Mouse (Mus musculus): ENCODE results near the gene Nmt2. TPM values are rescaled to one million over a fixed set of nuclear protein-coding genes. Genes with fewer than 3 reads are reported as not detected.

Nmt2 gene
- polyA plus RNA-seq, 1 experiment: 1.2 TPM

DNA sequence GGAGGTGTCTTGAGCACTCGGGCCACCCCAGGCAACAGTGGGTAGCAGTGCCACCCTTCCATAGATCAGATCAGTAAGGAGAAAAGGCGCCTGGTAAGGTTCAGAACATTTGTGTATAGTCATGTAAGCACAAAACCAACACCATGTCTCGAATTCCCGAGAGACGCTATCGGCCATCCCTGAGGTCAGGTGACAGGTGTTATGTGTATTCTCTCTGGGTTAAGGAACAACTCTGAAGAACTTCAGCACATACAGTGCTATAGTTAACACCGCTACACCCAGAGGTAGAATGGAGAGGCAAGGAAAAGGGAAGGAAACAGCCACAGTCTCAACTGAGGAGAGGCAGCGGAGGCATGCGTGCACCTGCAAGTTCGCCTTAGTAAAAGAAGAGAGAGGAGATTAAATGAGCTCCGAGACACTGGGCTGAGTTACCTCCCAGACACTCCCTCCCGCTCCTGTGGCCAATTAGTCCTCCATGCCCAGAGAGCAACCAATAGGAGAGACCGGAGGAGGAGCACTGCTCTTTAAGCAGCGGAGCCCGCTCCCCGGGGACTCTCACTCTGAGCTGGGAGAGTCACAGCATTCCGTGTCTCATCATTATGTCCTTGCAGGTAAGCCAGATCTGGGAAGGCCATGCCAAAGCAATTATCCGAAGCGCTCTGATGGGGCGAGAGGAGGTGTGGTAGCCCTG is 51.7 kb downstream of the Nmt2 start, which contains the start of gene Acbd7:
Acbd7 (plus strand) TSS at position 558 of the 691 bp plus-strand sequence.
- WGBS: 2% methylated on average over 20 of the region's 20 CpGs
- H3K36me3 ChIP-seq (ENCODE audit: control insufficient read depth, insufficient read depth, low read length): no peaks in the 10 kb centered on the region
- TF ChIP-seq POLR2A (IDR thresholded peaks at IDR 0.05; ENCODE audit: low read depth, low read length): no peak
- TF ChIP-seq CTCF (IDR thresholded peaks at IDR 0.05; ENCODE audit: extremely low read depth, insufficient read length, insufficient replicate concordance, low read depth, low read length): no peak
- H3K4me3 ChIP-seq (ENCODE audit: low read depth, low read length): peak within 1 kb of the TSS; percentile 55
- no peaks in the 10 kb centered on the region for H3K27me3 ChIP-seq (ENCODE audit: control insufficient read depth, insufficient read depth, low read length)
- H3K27ac ChIP-seq (ENCODE audit: insufficient read depth, low read depth, low read length): no peak within 1 kb of the TSS
- H3K4me1 ChIP-seq (ENCODE audit: control insufficient read depth, insufficient read depth, insufficient read length, low read length): peaks cover 4% of the 10 kb centered on the region; the same call in 1 of the 2 replicates

DNA sequence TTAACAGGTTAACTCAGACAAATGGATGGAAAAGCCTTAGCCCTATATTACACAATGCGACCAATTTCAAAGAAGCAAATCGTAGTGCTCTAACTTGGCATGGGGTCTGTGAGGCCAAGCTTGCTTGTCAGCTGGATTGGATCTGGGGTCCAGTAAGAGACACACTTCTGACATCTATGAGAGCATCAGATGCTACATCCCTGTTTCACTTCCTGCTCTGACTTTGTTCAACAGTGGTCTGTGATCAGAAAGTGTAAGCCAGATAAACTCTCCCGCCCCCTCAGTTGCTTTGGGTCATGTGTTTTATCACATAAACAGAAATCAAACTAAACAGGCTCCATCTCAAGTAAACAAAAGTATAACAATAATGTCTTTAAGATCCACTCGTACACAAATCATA is 64.4 kb downstream of the Nmt2 start:
- Histone ChIP-seq H3K4me3 (ENCODE audit: low read depth, low read length) (no peak overlapping the region), H3K36me3 (ENCODE audit: control insufficient read depth, insufficient read depth, low read length) (no peaks in the 10 kb centered on the region), H3K27ac (ENCODE audit: insufficient read depth, low read depth, low read length) (no peak overlapping the region), H3K4me1 (ENCODE audit: control insufficient read depth, insufficient read depth, insufficient read length, low read length) (no peaks in the 10 kb centered on the region), H3K27me3 (ENCODE audit: control insufficient read depth, insufficient read depth, low read length) (peaks cover 4% of the 10 kb centered on the region; the same call in 1 of the 2 replicates)
- WGBS: 75% methylated on average over 4 of the region's 4 CpGs
- no peak for TF ChIP-seq CTCF (IDR thresholded peaks at IDR 0.05; ENCODE audit: extremely low read depth, insufficient read length, insufficient replicate concordance, low read depth, low read length)
- no peak for TF ChIP-seq POLR2A (IDR thresholded peaks at IDR 0.05; ENCODE audit: low read depth, low read length)

DNA sequence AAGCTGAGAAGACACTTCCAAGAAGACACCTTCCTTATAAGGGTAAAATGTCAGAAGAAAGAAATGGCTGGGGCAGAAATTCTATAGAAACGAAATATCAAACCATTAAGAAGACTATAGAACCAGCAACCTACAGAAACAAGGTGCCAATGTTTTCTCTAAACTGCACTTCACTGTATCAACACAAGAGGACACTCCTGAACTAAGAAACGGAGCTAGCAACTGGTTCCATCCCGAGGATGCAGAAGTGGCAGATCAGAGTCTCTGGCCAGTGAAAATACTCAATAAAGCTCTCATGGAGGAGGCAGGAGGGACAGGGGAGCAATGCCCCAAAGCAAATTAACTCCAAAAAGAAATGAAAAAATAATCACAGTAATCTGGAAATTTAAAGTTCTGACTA is 64.9 kb downstream of the Nmt2 start:
- WGBS: 10% methylated on average over 3 of the region's 3 CpGs
- no peaks in the 10 kb centered on the region for H3K36me3 ChIP-seq (ENCODE audit: control insufficient read depth, insufficient read depth, low read length)
- no peak overlapping the region for H3K4me3 ChIP-seq (ENCODE audit: low read depth, low read length)
- no peak overlapping the region for H3K27ac ChIP-seq (ENCODE audit: insufficient read depth, low read depth, low read length)
- TF ChIP-seq CTCF (IDR thresholded peaks at IDR 0.05; ENCODE audit: extremely low read depth, insufficient read length, insufficient replicate concordance, low read depth, low read length) (no peak), POLR2A (IDR thresholded peaks at IDR 0.05; ENCODE audit: low read depth, low read length) (no peak)
- H3K4me1 ChIP-seq (ENCODE audit: control insufficient read depth, insufficient read depth, insufficient read length, low read length): no peaks in the 10 kb centered on the region
- peaks cover 4% of the 10 kb centered on the region; the same call in 1 of the 2 replicates for H3K27me3 ChIP-seq (ENCODE audit: control insufficient read depth, insufficient read depth, low read length)

- no peak for TF ChIP-seq CTCF (IDR thresholded peaks at IDR 0.05; ENCODE audit: extremely low read depth, insufficient read length, insufficient replicate concordance, low read depth, low read length)
- no peak for TF ChIP-seq POLR2A (IDR thresholded peaks at IDR 0.05; ENCODE audit: low read depth, low read length)
- H3K4me1 ChIP-seq (ENCODE audit: control insufficient read depth, insufficient read depth, insufficient read length, low read length): no peaks in the 10 kb centered on the region
- no peak overlapping the region for H3K4me3 ChIP-seq (ENCODE audit: low read depth, low read length)
- H3K27ac ChIP-seq (ENCODE audit: insufficient read depth, low read depth, low read length): no peak overlapping the region
- peaks cover 4% of the 10 kb centered on the region; the same call in 1 of the 2 replicates for H3K27me3 ChIP-seq (ENCODE audit: control insufficient read depth, insufficient read depth, low read length)
- H3K36me3 ChIP-seq (ENCODE audit: control insufficient read depth, insufficient read depth, low read length): no peaks in the 10 kb centered on the region
Observed at GRCm38 (mm10) chr2:3353160-3353559, 69.1 kb downstream of the Nmt2 start.

DNA sequence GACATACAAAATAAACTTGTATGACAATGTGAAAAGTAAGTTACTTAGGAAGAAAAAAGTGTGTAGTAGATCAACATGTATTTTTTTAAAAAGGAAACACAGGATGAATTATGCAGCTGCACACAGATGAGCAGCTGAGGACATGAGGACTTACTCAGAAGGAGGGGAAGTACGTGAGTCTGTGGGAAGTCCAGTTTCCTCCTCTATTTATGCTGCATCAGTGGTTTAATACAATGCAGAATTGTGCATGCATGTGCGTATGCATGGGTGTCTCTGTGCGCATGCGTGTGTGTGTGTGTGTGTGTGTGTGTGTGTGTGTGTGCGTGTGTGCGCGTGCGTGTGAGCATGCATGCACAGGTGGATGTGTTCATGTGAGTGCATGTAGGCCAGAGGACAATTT is 71.8 kb downstream of the Nmt2 start:
- H3K27ac ChIP-seq (ENCODE audit: insufficient read depth, low read depth, low read length): no peak overlapping the region
- no peak for TF ChIP-seq CTCF (IDR thresholded peaks at IDR 0.05; ENCODE audit: extremely low read depth, insufficient read length, insufficient replicate concordance, low read depth, low read length)
- TF ChIP-seq POLR2A (IDR thresholded peaks at IDR 0.05; ENCODE audit: low read depth, low read length): no peak
- H3K4me3 ChIP-seq (ENCODE audit: low read depth, low read length): no peak overlapping the region
- no peaks in the 10 kb centered on the region for H3K4me1 ChIP-seq (ENCODE audit: control insufficient read depth, insufficient read depth, insufficient read length, low read length)
- no peaks in the 10 kb centered on the region for H3K36me3 ChIP-seq (ENCODE audit: control insufficient read depth, insufficient read depth, low read length)
- 87% methylated on average over 8 of the region's 8 CpGs for WGBS
- H3K27me3 ChIP-seq (ENCODE audit: control insufficient read depth, insufficient read depth, low read length): no peaks in the 10 kb centered on the region

- no peak for TF ChIP-seq POLR2A (IDR thresholded peaks at IDR 0.05; ENCODE audit: low read depth, low read length)
- TF ChIP-seq CTCF (IDR thresholded peaks at IDR 0.05; ENCODE audit: extremely low read depth, insufficient read length, insufficient replicate concordance, low read depth, low read length): no peak
- Histone ChIP-seq H3K27ac (ENCODE audit: insufficient read depth, low read depth, low read length) (no peak overlapping the region), H3K27me3 (ENCODE audit: control insufficient read depth, insufficient read depth, low read length) (no peaks in the 10 kb centered on the region), H3K4me1 (ENCODE audit: control insufficient read depth, insufficient read depth, insufficient read length, low read length) (no peaks in the 10 kb centered on the region), H3K36me3 (ENCODE audit: control insufficient read depth, insufficient read depth, low read length) (no peaks in the 10 kb centered on the region), H3K4me3 (ENCODE audit: low read depth, low read length) (no peak overlapping the region)
- 19% methylated on average over 3 of the region's 3 CpGs for WGBS
Observed at GRCm38 (mm10) chr2:3356311-3356710, 72.3 kb downstream of the Nmt2 start.

GRCm38 (mm10) chr2:3357887-3358286 is 73.9 kb downstream of the Nmt2 start:
- H3K4me3 ChIP-seq (ENCODE audit: low read depth, low read length): no peak overlapping the region
- H3K36me3 ChIP-seq (ENCODE audit: control insufficient read depth, insufficient read depth, low read length): no peaks in the 10 kb centered on the region
- TF ChIP-seq POLR2A (IDR thresholded peaks at IDR 0.05; ENCODE audit: low read depth, low read length) (no peak), CTCF (IDR thresholded peaks at IDR 0.05; ENCODE audit: extremely low read depth, insufficient read length, insufficient replicate concordance, low read depth, low read length) (no peak)
- H3K4me1 ChIP-seq (ENCODE audit: control insufficient read depth, insufficient read depth, insufficient read length, low read length): no peaks in the 10 kb centered on the region
- H3K27ac ChIP-seq (ENCODE audit: insufficient read depth, low read depth, low read length): no peak overlapping the region
- WGBS: 69% methylated on average over 3 of the region's 3 CpGs
- H3K27me3 ChIP-seq (ENCODE audit: control insufficient read depth, insufficient read depth, low read length): no peaks in the 10 kb centered on the region; the same call in 1 of the 2 replicates

All from small intestine, adult 2 months (tissue).